Mouse (Mus musculus) MEL-GATA-1-ER (cell line): Measurements from ENCODE around the gene Kcnk12.

Experiments used
- DNase-seq: peaks from one replicate; pipeline ENCODE4 v3.0.0-alpha.2; 2012; ENCODE audit warnings: low read depth; ENCODE audit errors: extremely low read depth

The Kcnk12 gene

DNA sequence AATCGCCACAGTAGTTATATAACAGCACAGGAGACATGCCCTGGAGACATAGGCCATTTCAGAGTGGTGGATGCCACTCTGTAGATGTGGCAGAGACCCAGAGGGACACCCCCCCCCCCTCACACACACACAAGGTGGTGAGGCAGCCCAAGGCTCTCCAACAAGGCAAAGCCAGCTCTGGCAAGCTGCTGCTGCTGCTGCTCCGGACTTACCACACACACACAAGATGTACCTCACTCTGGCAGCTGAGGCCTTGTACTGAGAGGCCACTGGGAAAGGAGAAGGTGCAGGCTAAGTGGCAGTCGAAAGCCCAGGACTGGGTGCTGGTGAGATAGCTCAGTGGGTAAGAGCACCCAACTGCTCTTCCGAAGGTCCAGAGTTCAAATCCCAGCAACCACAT is 10.1 kb downstream of the Kcnk12 start:
- DNase-seq, result no peak

DNA sequence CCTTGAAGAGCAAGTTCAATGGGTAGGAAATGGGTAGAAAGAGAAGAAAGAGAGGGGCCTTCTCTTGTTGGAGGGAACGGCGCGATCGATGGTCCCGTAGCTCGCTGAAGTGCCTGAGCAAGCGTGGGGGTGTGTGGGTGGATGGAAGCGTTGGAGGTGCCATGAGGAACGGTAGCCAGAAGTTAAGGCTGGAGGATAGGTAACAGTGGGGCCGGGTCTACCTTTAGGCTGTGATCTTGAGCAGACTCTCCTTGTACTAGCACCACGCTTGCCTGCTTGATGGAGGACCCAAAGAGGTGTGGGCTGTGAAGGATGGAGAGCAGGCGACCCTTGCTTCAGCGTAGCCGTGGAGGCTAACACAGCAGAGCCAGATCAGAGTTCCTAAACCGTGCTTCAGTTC is 12.1 kb downstream of the Kcnk12 start:
- no peak for DNase-seq

DNA sequence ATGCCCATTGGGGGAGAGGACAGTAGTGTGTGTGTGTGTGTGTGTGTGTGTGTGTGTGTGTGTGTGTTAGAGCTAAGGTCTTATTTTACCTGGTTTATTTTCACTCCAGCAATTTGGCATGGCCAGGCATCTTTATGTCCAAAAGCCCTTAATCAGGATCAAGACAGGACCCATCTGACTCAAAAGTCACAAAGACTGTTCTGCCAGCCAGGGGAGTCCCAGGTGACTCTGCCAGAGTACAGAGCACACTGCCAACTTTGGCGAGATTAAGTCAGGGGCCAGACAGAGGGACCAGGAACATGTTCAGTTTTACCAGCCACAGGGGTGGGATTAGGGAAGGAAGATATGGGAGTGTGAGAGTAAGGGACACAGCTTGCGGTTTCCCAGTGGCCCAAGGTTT is 12.9 kb downstream of the Kcnk12 start:
- DNase-seq, result no peak

DNA sequence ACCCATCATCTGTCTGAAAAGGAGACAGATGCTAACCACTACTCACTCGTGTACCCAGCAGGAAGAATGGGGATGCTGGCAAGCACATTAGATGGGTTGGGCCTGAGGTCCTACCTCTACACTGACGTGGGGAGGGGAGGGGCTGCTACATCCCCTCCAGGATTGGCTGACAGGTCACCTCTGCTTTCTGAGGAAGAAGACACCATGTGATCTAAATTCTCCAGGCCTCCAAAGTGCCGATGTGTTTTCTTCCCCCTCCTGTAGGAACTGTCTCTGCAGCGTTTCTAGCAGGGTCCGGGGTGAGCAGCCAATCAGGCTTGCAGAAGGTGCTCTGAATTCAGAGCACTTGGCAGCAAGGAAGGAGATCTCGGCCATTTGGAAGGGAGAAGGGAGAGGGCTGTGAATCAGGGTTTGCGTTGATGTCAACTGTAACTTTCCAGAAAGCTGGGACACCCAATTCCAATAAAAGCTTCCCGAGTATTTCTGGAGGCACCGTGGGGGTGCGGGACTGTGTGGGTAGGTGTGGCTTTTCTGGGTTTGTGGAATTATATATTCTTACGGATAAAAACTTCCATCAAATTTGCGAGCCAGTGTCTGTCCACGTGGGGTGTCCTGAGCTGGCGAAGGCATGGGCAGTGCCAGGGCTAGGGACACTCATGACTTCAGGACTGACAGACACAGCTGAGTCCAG is 13.5 kb downstream of the Kcnk12 start:
- no peak for DNase-seq

DNA sequence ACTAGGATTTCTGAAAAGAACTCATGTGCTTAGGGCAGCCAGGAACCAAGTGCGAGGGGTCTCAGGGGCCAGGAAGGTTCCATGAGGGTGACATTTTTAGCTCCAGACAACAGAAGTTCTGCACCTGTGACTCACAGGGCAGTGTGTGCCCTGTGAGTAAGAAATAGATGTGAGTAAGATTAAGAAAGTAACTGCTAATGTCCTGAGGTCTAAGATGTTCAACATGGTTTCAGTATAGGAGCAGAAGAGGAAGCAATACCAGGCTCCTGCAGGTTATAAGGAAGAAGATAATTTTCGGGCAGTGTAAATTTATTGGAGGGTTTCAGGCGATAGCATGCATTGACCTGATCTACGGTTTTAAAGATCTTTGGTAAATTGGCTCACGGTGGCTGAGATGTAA is 16.6 kb downstream of the Kcnk12 start:
- peak; percentile 6 for DNase-seq

DNA sequence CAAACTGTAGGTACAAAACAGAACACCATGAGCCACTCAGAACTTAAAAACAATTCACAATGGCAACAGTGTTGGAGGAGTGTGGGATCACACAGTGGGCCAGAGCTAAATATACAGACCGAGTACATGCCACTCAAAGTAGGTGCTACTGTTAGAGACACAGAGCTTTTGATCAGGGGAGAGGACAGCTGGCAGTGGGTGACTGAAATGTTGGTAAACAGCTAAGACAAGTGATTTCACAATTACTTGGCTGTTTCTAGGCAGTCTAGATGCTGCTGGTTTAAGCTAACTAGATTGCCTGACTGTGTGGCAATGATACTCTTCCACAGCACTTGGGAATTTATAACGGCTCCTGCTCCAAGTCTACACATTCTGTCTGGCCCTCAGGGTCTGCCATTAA is 17.6 kb downstream of the Kcnk12 start:
- DNase-seq, result no peak

DNA sequence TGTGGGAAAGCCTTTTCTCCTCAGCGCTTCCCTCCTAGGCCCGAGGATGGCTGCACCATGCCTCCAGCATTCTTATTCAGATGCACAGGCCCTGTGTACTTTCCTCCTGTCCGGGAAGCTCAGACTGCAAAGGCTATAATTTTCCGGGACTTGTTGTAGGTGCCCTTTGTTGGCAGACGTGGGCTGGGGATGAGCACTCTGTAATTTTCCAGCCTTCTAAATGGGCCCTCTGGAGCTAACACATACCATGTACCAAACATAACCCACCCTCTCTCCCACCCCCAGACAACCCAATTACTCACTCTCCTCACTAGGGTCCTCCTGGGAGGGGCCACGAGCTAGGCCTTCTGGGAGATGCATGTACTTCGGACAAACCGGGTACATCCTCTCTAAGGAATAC is 22.8 kb downstream of the Kcnk12 start:
- DNase-seq, result no peak

DNA sequence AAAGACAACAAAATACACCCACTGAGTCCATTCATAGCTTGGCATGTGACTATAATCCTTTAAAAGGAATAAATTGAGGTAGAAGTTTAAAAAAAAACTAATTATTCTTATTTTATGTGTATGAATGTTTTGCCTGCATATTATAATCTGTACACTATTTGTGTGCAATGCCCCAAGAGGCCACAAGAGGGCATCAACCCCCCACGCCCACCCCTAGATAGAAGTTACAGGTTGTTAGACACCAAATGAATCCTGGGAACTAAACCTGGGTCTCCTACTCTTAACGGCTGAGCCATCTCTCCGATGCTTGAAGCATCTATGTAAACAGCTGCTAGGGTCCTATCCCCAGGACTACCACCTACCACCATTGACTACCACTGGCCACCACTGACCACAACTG is 24.6 kb downstream of the Kcnk12 start:
- DNase-seq, result peak; percentile 26

DNA sequence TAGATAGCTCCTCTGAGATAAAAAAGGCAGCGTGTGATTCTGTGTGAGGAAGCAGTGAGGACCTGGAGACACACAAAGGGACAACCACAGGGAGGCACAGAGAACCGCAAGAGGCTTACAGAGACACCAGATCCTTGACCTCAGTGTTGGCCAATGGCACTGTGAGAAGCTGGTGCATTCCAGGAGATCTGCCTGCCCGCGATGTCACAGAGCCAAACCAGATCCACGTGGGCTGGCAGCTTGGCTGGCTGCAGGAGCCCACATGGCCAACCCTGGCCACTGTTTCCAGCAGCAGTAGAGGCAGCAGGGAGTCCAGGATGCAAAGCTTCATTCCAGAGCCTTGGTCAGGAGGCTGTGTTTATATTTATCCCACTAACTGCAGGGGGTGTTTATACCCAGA is 27.0 kb downstream of the Kcnk12 start:
- no peak for DNase-seq

DNA sequence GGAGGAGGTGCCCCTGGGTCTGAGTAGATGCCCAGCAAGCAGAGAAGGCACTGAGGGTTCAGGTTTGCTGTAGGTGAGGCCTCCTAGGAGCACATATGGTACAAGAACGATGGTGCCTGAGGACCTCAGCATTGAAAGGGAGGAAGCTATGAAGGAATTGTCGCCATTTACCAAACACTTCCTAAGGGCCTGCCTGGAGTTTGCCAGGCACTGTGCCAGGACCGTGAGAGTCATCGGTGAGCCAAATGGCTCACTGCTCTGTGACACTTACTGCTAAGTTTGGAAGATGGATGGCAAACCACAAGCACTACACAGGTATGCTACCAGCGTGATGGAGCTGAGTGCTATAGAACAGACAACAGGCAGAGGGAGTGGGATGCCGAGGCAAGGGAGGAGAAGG is 30.9 kb downstream of the Kcnk12 start:
- no peak for DNase-seq

DNA sequence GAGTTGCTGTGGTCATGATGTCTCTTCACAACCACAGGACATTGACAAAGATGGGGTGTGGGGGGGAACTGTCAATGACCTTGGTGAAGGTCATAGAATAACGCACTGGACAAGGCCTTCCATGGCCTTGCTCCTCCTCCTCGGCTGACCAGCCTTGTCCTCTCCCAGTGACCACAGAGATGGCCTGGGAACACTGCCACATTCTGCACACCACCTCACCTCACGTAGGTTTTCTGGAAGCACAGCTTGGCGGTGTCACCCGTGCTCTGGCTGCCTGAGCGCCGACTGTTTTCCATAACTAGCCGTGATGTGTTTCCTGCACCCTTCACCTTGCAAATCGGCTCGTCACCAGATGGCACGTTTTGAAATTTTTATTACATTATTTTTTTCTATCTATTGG is 32.8 kb downstream of the Kcnk12 start:
- DNase-seq, result no peak

DNA sequence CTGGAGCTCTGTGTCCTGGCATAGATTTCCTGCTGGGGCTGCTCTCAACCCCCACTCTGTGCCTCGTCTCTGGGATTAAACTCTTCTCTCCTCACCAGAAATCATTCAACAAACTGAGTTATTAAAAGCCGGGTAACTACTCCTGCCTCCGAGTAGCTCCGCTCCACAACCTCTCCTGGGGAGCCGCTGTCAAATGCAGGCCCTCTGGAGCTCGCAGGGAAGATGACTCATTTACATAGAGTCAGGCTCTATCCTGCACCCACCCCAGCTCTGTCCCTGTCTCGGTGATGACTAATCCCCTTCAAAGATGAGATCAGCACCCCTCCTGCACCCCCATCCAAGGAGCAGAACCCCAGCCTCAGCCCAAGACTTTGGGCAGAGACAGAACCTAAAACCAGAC is 34.6 kb downstream of the Kcnk12 start:
- no peak for DNase-seq

DNA sequence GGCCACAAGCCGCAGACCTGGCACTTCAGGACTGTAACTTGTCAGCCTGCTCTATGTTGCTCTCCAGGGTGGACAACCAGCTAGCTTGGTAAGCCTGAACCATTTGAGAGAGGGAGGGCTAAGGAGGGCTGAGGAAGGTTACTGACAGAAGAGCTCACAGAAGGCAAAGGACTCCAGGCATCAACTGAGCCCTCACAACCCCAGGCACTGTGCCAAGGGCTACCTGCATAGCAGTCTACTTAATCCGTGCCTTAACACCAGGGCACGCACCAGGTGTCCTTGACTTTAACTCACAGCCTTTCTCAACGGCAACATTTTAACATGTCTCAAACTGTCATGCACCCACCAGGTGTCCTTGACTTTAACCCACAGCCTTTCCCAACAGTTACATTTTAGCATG is 37.5 kb downstream of the Kcnk12 start:
- DNase-seq, result no peak

DNA sequence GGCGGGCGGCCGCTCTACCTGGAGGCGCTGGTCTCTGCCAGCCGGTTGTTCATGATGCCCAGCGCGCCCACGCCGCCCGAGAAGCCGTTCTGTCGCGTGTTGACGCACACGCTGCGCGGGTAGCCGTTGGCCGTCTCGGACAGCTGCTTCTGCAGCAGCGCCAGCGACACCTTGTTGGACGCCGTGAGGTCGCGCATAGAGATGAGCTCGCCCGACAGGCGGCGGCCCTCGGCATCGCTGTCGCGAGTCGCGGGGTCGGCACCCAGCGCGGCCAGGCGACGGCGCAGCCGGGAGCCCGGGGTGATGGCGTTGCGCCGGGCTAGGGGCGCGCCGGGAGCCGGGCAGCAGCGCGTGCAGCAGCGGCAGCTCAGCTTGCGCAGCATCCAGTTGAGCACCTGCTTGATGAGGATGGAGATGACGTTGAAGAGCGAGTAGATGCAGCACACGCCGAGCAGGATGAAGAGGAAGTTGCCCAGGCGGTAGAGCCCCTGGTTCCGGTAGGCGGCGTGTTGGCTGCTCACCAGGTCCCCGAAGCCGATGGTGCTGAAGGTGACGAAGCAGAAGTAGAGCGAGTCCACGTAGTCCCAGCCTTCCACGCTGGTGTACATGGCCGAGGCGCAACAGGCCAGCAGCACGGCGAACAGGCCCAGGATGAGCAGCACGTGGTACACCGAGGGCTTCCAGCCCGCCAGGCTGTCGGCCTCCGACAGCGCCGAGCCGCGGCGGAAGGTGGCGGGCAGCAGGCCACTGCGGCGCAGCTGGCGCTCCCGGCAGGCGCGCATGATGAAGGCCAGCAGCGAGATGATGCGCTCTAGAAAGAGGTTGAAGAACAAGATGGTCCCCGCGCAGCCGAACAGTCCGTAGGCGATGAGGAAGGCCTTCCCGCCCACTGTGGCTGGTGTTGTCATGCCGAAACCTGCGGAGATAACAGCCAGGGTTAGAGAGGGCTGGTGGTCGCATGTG is 51.6 kb downstream of the Kcnk12 start:
- no peak for DNase-seq

DNA sequence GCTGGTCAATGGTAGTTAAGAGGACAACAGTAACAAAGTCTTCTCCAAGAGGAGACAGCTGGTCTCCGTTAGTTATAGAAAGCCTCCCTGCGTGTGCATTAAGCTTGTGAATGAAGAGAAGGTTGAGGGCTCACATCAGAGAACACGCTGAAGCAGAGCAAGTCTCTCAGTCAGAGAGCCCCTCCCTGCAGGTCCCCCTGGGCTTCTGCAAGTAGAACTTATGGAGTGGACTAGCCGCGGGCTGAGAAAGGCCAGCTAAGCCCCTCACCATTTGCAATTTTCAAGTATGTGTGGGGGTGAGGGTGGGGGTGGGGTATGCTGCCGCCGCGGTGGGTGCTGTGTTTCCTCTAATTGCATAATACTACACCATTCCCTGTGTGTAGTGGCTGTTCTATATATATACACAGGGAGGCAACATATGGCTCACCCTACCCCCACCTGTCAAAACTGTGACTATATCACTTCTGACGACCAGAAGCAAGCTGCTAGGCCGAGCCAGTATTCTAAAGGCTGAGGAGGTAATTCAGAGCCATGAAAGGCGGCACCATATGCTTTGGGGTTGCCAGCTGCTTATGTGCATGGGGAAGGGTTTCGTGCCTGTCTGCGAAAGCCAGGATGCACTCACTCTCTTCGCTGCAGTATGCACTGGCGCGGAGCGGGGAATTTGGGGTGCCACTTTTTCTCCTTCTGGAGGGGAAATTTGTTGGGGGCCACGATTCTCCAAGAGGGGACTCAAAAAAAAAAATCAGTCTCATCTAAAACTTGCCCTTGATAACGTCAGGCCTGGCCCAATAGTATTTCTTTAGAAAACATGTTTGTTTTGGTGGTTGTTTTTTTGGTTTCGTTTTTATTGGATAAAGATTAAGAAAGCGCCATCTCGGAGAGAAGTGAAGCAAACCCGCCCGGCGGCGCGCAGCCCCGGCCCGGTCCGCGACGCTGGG is 52.5 kb downstream of the Kcnk12 start:
- DNase-seq, result no peak

DNA sequence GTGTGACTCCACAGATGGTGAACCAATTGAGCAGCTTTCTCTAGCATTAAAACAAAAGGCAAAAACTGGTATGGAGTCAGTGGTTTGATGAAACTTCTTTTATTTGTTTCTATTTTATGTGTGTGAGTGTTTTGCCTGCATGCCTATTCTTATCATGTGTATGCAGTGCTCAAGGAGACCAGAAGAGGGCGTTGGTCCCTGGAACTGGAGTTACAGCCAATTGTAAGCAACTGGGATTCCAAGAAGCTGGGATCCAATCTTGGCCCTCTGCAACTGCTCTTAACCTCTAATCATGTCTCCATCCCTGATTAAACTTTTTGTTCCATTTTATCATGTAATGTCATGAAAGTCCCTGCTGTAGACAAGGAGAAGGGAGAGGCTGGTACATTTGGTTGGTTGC is 58.0 kb downstream of the Kcnk12 start:
- no peak for DNase-seq

DNA sequence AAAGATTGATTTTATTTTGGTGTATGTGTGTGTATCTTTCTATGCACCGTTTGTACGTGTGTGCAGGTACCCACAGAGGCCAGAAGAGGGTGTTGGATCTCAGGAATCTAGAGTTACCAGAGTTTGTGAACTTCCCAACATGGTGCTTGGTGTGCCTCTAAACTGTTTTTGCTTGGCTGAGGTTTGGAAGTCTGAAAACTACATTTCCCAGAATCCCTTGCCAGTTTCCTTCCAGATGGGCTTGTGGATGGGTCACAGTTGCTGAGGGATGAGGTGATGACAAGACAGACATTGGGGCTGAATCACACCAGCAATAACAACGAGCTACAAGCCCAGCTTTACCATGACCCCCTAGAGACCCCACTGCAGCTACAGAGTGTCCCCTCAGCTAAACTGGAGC is 60.6 kb downstream of the Kcnk12 start:
- no peak for DNase-seq

DNA sequence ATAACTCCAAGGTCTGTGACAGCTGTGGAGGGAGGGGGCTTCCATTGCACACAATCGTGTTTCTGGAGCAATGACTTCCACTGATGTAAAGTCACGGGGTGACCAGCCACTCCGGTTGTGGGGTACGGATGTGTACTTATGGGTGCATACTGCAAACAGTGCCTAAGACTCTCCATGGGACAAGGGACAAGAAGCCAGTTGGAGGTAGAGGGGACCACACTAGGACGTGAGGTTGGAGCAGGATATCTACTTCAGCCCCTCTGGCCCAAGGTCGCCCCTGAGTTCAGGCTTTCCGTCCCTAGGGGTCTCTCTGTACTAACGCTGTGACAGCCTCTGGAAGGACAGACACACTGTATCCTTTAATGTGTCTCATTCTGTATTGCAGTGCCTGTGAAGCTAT is 63.3 kb downstream of the Kcnk12 start:
- no peak for DNase-seq

DNA sequence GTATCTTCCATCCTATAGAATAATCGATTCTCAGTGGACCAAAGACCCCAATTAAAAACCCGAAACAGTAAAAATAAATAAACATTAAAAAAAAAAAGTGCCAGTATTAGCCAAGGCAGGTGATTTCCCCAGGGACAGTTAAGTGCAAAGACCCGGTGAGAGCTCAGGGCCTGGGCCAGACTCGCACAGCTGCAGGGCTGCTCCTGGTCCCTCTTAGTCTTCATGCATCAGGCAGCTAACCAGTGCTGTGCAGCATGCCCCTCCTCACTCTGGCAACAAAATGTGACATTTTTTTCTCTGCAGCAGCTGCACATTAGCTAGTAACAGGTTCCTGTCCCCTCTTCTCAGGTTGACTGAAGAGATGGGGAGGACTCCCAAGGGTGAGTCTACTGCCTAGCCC is 65.8 kb downstream of the Kcnk12 start:
- DNase-seq, result no peak

DNA sequence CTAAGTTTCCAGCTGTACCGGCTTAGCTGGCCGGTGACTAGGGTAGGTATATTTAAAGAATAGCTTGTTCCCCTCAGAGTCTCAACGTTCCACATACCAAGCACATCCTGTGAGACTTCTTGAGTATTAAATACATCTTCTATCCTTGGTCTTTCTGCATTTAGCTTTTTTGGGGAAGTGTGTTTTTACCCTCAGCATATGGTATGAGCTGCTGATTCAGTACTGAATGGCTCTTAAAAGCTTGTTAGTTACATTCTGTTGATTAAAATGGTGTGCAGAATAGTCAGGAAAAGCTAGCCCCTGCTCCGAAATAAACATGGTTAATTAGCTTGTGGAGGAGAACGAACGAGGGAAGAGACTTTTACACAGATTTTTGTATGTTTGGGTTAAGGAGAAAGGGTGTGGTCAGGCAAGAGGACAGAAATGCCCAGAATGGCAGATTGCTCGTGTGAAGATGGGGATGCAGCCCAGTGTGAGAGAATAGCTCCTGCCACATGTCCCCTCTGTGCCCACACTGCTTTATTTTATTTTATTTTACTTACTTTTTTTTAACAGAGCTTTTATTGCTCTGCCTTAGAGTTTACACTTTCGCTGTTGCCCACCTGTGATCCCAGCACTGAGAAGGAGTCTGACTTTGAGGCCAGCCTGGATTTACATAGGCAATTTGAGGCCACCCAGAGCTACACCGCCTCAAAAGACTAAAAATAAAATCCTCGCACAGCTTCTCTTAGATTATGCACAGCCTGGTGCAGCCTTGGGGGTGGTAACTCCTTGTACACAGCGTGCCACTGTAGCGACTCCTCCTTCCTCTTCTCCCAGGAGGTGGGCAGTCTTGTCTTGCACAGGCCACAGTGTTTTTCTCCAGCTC is 71.1 kb downstream of the Kcnk12 start:
- no peak for DNase-seq

DNA sequence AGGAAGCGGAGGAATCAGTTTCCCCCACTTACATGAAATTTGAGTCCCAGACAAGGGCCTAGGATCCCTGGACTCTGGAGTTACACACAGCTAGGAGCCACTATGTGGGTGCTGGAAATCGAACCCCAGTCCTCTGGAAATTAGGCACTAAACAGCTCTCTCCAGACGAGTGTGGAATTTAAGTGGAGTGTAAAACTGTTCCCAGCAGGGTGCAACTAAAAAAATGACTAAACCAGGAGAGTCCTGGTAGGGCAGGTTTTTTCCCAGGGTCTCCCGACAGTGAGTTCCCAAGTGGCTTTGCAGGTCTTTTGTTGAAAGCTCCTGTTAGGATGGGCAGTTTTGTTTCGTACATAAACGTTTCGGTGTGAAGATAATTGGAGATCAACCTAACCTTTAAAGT is 73.1 kb downstream of the Kcnk12 start:
- no peak for DNase-seq
